Mouse (Mus musculus) hindbrain, embryonic 12.5 days (tissue): ENCODE measurements around the gene Fam19a5. TPM values are rescaled to one million over a fixed set of nuclear protein-coding genes. Genes with fewer than 3 reads are reported as not detected.

ENCODE experiments used
- ATAC-seq: fragments of 200-750 bp; cut with Nextera tagmentation; 2 replicates; pipeline ENCODE4 v1.8.0; 2017; ENCODE audit warnings: moderate TSS enrichment; ENCODE audit not compliant: low FRiP score
- H3K27ac ChIP-seq: fragments of 300-500 bp; sonication (generic); 2 replicates; pipeline ENCODE4 v1.5.1; 2016; ENCODE audit warnings: mild to moderate bottlenecking
- H3K27me3 ChIP-seq: fragments of 300-500 bp; sonication (generic); 2 replicates; pipeline ENCODE4 v1.6.1; 2016; ENCODE audit warnings: mild to moderate bottlenecking
- H3K36me3 ChIP-seq: fragments of 300-500 bp; sonication (generic); 2 replicates; pipeline ENCODE4 v1.6.1; 2016; ENCODE audit warnings: mild to moderate bottlenecking
- H3K4me1 ChIP-seq: fragments of 300-500 bp; sonication (generic); 2 replicates; pipeline ENCODE4 v1.6.1; 2016
- H3K4me2 ChIP-seq: fragments of 300-500 bp; sonication (generic); replicated peaks from 2 replicates; pipeline ENCODE4 v1.6.1; 2016; ENCODE audit warnings: mild to moderate bottlenecking
- H3K4me3 ChIP-seq: fragments of 300-500 bp; sonication (generic); 2 replicates; pipeline ENCODE4 v1.5.1; 2016; ENCODE audit warnings: mild to moderate bottlenecking
- H3K9ac ChIP-seq: fragments of 300-500 bp; sonication (generic); 2 replicates; pipeline ENCODE4 v1.6.1; 2016; ENCODE audit warnings: mild to moderate bottlenecking, moderate library complexity
- H3K9me3 ChIP-seq: fragments of 300-500 bp; sonication (generic); replicated peaks from 2 replicates; pipeline ENCODE4 v1.6.1; 2016; ENCODE audit warnings: mild to moderate bottlenecking
- WGBS: fragments of 180-500 bp; shearing (Covaris S2); methylation state at CpG from one replicate; pipeline ENCODE4 v1.1.7; 2016; 5-methylcytosine and 5-hydroxymethylcytosine counted together
- polyA plus RNA-seq: library from polyadenylated mRNA; unstranded; fragments of >200 nt; fragmentation: Nextera tagmentation; extraction: Ambion mirVana; gene quantifications from 2 replicates; pipeline ENCODE4 v1.2.1, GENCODE M21; 2016

The Fam19a5 gene
- polyA plus RNA-seq, 1 experiment from 2014 or later, result 13.6 TPM

DNA sequence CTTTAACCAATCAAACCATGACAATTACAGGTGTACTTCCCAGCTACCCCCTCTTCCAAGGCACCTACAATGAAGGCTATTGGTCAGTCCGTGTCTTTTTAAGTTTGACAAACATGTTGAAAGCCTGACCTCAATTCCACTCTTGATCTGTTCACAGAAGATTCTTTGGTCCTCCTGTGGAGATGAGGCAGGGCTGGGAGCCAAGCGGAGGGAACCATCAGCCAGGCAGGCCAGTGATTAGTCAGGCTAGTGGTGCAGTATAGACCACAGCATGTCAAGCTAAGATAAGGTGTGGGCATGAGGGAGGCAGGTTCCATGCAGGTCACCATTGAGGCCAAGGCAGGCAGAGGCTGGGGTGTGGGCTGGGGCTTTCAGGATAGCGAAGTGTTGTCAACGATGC lies 54.5 kb downstream of the Fam19a5 start:
- Histone ChIP-seq H3K9ac (no peak overlapping the region), H3K27me3 (no peaks in the 10 kb centered on the region), H3K36me3 (no peaks in the 10 kb centered on the region), H3K27ac (no peak overlapping the region), H3K9me3 (no peaks in the 10 kb centered on the region), H3K4me2 (no peak overlapping the region), H3K4me1 (no peaks in the 10 kb centered on the region), H3K4me3 (no peak overlapping the region)
- WGBS, result 89% methylated on average over 4 of the region's 4 CpGs
- ATAC-seq, result no peak

DNA sequence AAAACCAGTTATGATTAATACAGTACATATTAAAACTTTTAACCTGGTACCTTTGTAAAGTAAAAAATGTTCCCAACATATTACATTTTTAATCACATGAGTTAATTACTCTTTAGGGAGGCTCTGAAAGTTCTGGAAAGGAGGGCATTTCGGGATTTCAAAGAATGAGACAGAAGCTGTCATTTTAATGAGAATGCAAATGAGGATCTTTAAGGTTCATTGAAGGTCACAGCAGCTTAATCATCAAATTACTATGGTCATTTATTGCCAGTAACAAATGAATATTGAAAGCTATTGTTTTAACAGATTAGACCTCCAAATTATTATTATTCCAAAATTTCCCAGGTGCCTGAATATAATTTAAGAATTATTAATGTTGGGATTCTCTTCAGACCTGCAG lies 59.2 kb downstream of the Fam19a5 start:
- ATAC-seq, result no peak
- no peak overlapping the region for H3K4me2 ChIP-seq
- WGBS, result 35% methylated on average over 1 of the region's 1 CpGs

DNA sequence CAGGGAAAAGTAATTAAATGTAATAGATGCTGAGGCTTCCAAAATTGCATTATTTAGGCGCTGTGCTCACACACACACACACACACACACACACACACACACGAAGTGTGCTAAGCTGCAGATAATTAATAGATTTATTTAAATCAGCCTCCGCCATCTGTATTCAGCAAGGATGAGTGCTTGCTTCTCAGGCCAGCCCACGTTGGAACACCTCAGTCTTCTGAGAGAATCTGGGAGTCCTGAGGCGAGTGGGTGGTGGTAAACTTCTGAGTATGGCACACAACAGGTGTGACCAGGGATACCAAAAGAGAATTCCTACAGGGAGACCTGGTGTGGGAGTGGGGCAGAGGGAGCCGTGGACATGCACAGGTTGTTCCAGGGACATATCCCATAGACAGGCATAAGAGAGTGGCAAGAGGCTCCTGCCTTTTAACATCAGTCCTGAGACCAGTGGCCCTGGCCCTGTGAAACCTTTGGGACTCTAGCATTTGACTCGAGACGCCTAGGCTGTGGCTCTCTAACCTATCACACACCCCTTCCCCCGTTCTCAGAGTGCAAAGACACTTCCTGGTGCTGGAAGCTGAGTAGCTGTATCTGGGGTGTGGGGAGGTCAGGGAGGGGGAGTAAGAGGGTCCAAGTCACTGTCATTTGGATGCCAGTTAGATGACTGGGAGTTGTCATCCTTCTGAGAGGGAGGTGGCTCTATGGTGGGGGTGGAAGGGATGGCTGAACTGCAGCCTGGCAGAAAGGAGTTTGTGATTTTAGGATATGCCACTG lies 61.6 kb downstream of the Fam19a5 start:
- Histone ChIP-seq H3K4me2 (no peak overlapping the region), H3K4me1 (peaks cover 10% of the 10 kb centered on the region; the same call in 1 of the 2 replicates), H3K9me3 (no peaks in the 10 kb centered on the region), H3K36me3 (no peaks in the 10 kb centered on the region), H3K27ac (no peak overlapping the region), H3K9ac (no peak overlapping the region), H3K4me3 (no peak overlapping the region), H3K27me3 (no peaks in the 10 kb centered on the region)
- 63% methylated on average over 9 of the region's 9 CpGs for WGBS
- ATAC-seq, result no peak

More for the DNA sequence above, 59.2 kb downstream of the Fam19a5 start:
- no peak overlapping the region for H3K9ac ChIP-seq
- no peaks in the 10 kb centered on the region for H3K36me3 ChIP-seq
- H3K9me3 ChIP-seq, result no peaks in the 10 kb centered on the region
- no peak overlapping the region for H3K27ac ChIP-seq
- peaks cover 7% of the 10 kb centered on the region; the same call in 1 of the 2 replicates for H3K4me1 ChIP-seq
- no peaks in the 10 kb centered on the region for H3K27me3 ChIP-seq
- no peak overlapping the region for H3K4me3 ChIP-seq

DNA sequence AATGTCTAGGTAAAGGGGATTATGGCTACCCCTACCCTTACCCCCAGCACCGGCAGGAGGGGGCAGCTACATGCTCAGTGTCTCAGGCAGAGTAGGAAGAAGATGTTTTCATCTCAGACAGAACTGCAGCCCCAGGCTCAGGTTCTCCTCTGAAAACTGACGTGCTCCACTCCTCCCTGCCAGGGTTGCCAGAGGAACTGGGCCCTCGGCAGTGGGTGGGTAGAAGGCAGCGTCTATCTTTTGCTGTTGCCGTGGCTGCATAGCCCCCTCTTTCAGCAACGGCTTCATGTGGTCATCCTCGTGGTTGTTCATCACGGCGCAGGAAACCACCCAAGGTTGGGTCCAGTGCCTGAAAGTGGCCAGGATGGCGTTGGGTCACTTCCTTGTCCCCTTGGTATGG lies 62.6 kb downstream of the Fam19a5 start:
- ATAC-seq, result no peak
- no peaks in the 10 kb centered on the region for H3K27me3 ChIP-seq
- H3K9ac ChIP-seq, result no peak overlapping the region
- WGBS, result 87% methylated on average over 10 of the region's 10 CpGs
- H3K4me3 ChIP-seq, result no peak overlapping the region
- H3K4me1 ChIP-seq, result peaks cover 10% of the 10 kb centered on the region; the same call in 1 of the 2 replicates
- no peaks in the 10 kb centered on the region for H3K9me3 ChIP-seq
- H3K36me3 ChIP-seq, result no peaks in the 10 kb centered on the region
- H3K27ac ChIP-seq, result no peak overlapping the region
- no peak overlapping the region for H3K4me2 ChIP-seq

DNA sequence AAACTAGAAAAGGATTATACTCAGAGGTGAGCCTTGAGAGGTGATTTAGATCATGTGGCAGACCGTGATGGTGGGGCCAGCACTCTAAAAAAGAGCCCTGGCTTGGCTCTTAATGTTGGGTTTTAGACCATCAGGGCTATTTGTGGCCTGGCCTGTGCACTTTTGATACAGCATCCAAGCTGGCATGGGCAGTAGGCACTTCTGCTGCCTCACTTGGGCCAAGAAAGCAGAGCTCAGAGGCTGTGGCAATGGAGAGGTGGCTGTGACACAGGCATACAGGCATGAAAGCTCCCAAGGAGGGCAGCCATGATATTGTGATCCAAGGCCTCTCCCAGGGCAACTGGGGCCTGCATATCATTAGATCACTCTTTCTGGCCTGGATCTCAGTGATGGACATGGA lies 65.1 kb downstream of the Fam19a5 start:
- Histone ChIP-seq H3K27me3 (no peaks in the 10 kb centered on the region), H3K4me3 (no peak overlapping the region), H3K4me2 (no peak overlapping the region), H3K9ac (no peak overlapping the region), H3K9me3 (no peaks in the 10 kb centered on the region), H3K27ac (no peak overlapping the region), H3K4me1 (peaks cover 10% of the 10 kb centered on the region; the same call in 1 of the 2 replicates), H3K36me3 (no peaks in the 10 kb centered on the region)
- ATAC-seq, result no peak
- 66% methylated on average over 1 of the region's 1 CpGs for WGBS

DNA sequence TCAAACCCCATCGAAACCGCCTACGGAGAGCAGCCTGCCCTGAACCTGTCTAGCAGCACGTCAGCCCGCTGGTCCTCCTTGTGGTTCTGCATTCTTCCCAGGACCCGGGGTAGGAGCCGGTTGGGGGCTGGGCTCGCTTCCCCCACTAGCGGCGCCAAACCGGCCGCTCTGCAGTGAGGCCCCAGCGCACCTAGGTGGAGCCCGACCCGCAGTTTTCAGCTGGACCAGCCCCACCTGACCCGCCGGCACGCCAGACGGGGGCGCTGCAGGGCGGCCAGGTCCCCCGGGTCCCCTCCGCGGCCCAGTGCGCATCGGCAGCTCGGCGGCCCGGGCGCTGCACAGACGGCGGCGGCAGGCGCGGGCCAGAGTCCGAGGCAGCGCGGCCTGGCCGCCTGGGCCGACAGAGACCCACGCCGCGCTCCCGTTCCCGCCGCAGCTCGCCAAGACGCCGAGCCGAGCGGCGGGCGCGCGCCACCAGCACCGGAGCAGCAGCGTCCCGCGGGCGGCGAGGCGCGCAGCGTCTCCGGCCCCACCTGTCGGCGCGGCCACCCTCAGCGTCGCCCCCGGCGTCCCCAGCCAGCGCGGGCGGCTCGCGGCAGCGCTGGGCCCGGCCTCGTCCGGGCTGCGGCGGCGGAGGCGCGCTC lies 80.0 kb downstream of the Fam19a5 start:
- H3K36me3 ChIP-seq, result no peaks in the 10 kb centered on the region
- H3K9ac ChIP-seq, result peak overlapping the region; percentile 95
- H3K27ac ChIP-seq, result peak overlapping the region; percentile 89
- peak; percentile 84 for ATAC-seq
- H3K27me3 ChIP-seq, result no peaks in the 10 kb centered on the region
- peak overlapping the region; percentile 80 for H3K4me2 ChIP-seq
- H3K4me1 ChIP-seq, result peaks cover 36% of the 10 kb centered on the region
- WGBS, result under 1% methylated on average over 24 of the region's 86 CpGs
- no peaks in the 10 kb centered on the region for H3K9me3 ChIP-seq
- peak overlapping the region; percentile 80 for H3K4me3 ChIP-seq

DNA sequence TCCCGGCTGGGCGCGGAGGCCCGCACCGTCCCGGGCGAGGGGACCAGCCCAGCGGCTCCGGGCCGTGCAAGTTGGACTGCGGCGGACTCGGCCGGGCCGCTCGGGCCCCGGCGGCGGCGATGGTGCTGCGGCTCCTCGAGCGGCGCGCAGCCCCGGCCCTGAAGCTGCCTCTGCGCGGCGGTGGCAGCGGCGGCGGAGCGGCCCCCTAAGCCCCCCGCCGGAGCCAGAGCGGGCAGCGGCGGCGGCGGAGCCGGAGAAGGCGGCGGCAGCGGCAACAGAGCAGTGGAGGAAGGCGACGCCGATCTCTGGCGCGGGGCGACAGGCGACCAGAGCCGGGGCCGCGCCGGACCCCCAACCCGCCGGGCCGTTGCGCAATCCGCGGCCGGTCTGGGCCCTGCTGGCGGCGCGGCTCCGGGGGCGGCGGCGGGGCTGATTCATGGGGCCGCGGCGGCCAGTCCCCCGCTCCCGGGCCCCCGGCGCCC lies 80.6 kb downstream of the Fam19a5 start:
- Histone ChIP-seq H3K36me3 (no peaks in the 10 kb centered on the region), H3K4me1 (peaks cover 36% of the 10 kb centered on the region)
- under 1% methylated on average over 58 of the region's 76 CpGs for WGBS

DNA sequence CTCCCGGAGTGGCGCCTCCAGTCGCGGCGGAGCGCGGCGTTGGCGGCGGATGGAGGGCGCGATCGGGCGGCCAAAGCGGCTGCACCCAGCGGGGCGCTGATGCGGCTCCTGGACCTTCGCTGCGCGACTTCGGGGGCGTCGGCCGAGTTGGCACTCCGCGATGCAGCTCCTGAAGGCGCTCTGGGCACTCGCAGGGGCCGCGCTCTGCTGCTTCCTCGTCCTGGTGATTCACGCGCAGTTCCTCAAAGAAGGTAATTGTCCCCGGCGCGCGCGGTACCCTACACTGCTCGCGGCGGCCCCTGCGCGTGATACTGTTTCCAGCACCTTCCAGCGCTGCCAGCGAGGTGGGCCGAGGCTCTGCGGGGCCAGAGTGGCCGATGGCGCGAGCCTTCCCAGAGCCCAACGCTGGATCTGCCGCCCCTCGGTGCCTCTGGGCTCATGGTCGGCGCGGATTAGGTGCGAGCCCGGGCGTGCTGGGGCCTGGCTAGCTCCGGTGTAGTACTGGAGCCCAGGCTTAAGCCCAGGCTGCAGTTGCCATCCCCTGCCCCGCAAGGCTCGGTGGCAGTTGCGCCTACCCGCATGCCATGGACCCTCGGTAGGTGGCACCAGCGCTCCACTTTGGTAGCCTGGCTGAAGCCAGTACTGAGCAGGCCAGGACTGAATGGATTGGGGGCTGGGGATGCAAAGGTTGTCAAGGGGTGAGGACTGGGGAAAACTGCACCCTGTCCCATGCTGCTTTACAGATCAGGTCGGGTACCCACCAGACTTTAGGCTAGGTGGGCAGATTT lies 81.3 kb downstream of the Fam19a5 start:
- whole genome bisulfite sequencing, result under 1% methylated on average over 62 of the region's 68 CpGs
- Histone ChIP-seq H3K9ac (peak overlapping the region; percentile 95), H3K9me3 (no peaks in the 10 kb centered on the region), H3K4me1 (peaks cover 36% of the 10 kb centered on the region), H3K4me3 (peak overlapping the region; percentile 80), H3K4me2 (peak overlapping the region; percentile 80), H3K27me3 (no peaks in the 10 kb centered on the region), H3K27ac (peak overlapping the region; percentile 89), H3K36me3 (no peaks in the 10 kb centered on the region)
- ATAC-seq, result peak; percentile 83

More for the DNA sequence above, 80.6 kb downstream of the Fam19a5 start:
- H3K27me3 ChIP-seq, result no peaks in the 10 kb centered on the region
- ATAC-seq, result peak; percentile 51
- no peaks in the 10 kb centered on the region for H3K9me3 ChIP-seq
- peak overlapping the region; percentile 80 for H3K4me2 ChIP-seq
- H3K9ac ChIP-seq, result peak overlapping the region; percentile 95
- peak overlapping the region; percentile 80 for H3K4me3 ChIP-seq
- H3K27ac ChIP-seq, result peak overlapping the region; percentile 89

DNA sequence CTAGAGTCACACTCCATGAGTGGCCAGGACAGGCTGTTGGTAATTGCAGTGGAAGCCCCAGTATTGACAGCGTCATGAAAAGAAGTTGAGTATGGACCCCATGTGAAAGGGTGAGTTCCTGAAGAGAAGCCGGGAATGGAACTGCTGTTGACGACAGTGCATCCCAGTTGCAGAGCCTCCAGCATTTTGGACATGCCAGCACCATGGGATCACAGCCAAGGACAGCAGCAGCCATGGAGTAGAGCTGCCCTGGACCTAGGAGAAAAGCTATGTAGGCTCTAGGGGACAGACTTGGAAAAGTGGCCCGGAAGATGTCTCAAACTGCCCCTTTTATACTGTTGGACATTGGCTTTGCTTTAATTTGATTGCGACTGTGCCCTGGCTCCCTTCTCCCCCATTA lies 91.2 kb downstream of the Fam19a5 start:
- 0 out of 2 replicates have a peak, but pooled peaks cover 2% of the 10 kb centered on the region for H3K36me3 ChIP-seq
- no peaks in the 10 kb centered on the region for H3K27me3 ChIP-seq
- no peaks in the 10 kb centered on the region for H3K9me3 ChIP-seq
- H3K4me2 ChIP-seq, result no peak overlapping the region
- H3K27ac ChIP-seq, result no peak overlapping the region
- no peak for ATAC-seq
- no peak overlapping the region for H3K4me3 ChIP-seq
- H3K9ac ChIP-seq, result no peak overlapping the region
- 96% methylated on average over 5 of the region's 5 CpGs for WGBS
- peaks cover 9% of the 10 kb centered on the region for H3K4me1 ChIP-seq

DNA sequence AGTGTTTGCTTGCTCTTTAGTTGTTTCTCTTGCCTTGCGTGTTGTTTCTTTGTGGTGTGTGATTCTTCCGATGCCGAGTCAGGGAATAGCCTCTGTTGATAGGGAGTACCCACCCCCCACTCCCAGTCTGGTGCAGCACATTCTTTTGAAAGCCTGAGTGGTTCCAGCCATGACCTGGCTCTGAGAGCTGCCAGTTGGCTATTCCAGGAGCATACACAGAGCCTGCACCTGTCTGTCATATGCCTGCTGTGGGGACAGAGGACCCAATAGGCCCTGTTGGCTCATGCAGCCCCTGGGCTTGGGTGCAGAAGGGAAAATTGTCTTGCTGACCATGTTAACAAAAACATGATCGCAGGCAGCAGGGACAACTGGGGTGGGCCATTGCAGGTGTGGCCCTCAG lies 92.3 kb downstream of the Fam19a5 start:
- H3K9ac ChIP-seq, result no peak overlapping the region
- ATAC-seq, result no peak
- no peaks in the 10 kb centered on the region for H3K27me3 ChIP-seq
- H3K4me2 ChIP-seq, result no peak overlapping the region
- H3K4me3 ChIP-seq, result no peak overlapping the region
- no peaks in the 10 kb centered on the region for H3K9me3 ChIP-seq
- H3K36me3 ChIP-seq, result 0 out of 2 replicates have a peak, but pooled peaks cover 2% of the 10 kb centered on the region
- 84% methylated on average over 4 of the region's 4 CpGs for WGBS
- peaks cover 7% of the 10 kb centered on the region for H3K4me1 ChIP-seq
- no peak overlapping the region for H3K27ac ChIP-seq

DNA sequence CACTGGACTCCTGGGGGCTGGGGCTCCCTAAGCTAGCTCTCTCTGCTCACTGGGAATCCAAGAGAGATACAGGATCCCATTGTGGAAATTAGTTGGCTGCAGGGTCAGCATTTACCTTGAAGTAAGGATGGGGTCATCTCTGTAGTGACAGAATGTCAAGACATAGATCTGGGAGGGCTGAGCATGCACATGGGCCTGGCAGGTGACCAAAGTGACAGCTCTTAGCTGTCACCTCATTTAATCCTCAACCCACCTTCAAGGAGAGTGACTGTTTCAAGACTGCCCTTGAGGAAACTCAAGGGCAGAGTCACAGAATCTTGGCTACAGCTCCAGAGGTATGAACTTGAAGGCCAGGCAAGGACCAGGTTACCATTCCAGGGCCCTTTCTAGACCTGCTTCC lies 93.1 kb downstream of the Fam19a5 start:
- Histone ChIP-seq H3K27ac (no peak overlapping the region), H3K4me1 (peaks cover 7% of the 10 kb centered on the region), H3K4me2 (no peak overlapping the region), H3K27me3 (no peaks in the 10 kb centered on the region), H3K9me3 (no peaks in the 10 kb centered on the region; the same call in 1 of the 2 replicates), H3K9ac (no peak overlapping the region), H3K4me3 (no peak overlapping the region), H3K36me3 (0 out of 2 replicates have a peak, but pooled peaks cover 2% of the 10 kb centered on the region)
- ATAC-seq, result no peak

DNA sequence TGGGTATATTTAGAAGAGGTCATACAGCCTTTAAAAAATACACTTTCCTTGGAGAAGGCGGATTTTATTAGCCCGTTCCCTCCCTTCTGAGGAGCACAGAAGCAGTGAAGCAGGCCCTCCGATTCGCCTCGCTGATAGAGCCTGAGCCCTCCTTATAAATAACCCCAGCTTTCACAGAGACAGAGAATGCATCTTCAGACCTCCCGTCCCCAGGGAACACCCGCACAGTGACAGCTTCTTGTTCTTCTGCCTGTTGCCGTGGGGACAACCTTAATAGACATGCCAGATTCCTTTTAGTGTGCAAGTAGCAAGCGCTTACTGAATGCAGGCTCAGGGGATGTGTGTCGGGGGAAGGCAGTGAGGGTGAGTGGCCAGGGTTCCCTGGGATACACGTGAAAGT lies 94.2 kb downstream of the Fam19a5 start:
- peaks cover 7% of the 10 kb centered on the region for H3K4me1 ChIP-seq
- ATAC-seq, result no peak
- no peak overlapping the region for H3K9ac ChIP-seq
- H3K27me3 ChIP-seq, result no peaks in the 10 kb centered on the region
- WGBS, result 34% methylated on average over 11 of the region's 11 CpGs
- no peak overlapping the region for H3K4me2 ChIP-seq
- H3K9me3 ChIP-seq, result no peaks in the 10 kb centered on the region; the same call in 1 of the 2 replicates
- 0 out of 2 replicates have a peak, but pooled peaks cover 2% of the 10 kb centered on the region for H3K36me3 ChIP-seq
- no peak overlapping the region for H3K4me3 ChIP-seq
- no peak overlapping the region for H3K27ac ChIP-seq
